Mouse (Mus musculus) lung, embryonic 15.5 days (tissue): ENCODE measurements around the gene Dcp1a. TPM values are rescaled to one million over a fixed set of nuclear protein-coding genes. Genes with fewer than 3 reads are reported as not detected.

Experiments used
- ATAC-seq: fragments of 200-750 bp; cut with Nextera tagmentation; 2 replicates; pipeline ENCODE4 v1.8.0; 2017; ENCODE audit warnings: moderate number of reproducible peaks, borderline replicate concordance; ENCODE audit not compliant: low FRiP score, low TSS enrichment; ENCODE audit errors: extremely low read depth
- H3K27ac ChIP-seq: fragments of 300-500 bp; sonication (generic); 2 replicates; pipeline ENCODE4 v1.5.1; 2015; ENCODE audit warnings: moderate library complexity, mild to moderate bottlenecking, inconsistent platforms
- H3K27me3 ChIP-seq: fragments of 300-500 bp; sonication (generic); 2 replicates; pipeline ENCODE4 v1.6.1; 2015; ENCODE audit warnings: inconsistent platforms
- H3K36me3 ChIP-seq: fragments of 300-500 bp; sonication (generic); 2 replicates; pipeline ENCODE4 v1.6.1; 2015; ENCODE audit warnings: inconsistent platforms
- H3K4me1 ChIP-seq: fragments of 300-500 bp; sonication (generic); 2 replicates; pipeline ENCODE4 v1.6.1; 2015; ENCODE audit warnings: inconsistent platforms
- H3K4me2 ChIP-seq: fragments of 300-500 bp; sonication (generic); 2 replicates; pipeline ENCODE4 v1.6.1; 2015; ENCODE audit warnings: inconsistent platforms, mild to moderate bottlenecking, moderate library complexity
- H3K4me3 ChIP-seq: fragments of 300-500 bp; sonication (generic); 2 replicates; pipeline ENCODE4 v1.5.1; 2015; ENCODE audit warnings: mild to moderate bottlenecking, inconsistent platforms
- H3K9ac ChIP-seq: fragments of 300-500 bp; sonication (generic); 2 replicates; pipeline ENCODE4 v1.6.1; 2015; ENCODE audit warnings: inconsistent platforms
- H3K9me3 ChIP-seq: fragments of 300-500 bp; sonication (generic); 2 replicates; pipeline ENCODE4 v1.6.1; 2016; ENCODE audit warnings: inconsistent platforms
- WGBS: fragments of 180-500 bp; shearing (Covaris S2); methylation state at CpG from one replicate; pipeline ENCODE4 v1.1.7; 2015; 5-methylcytosine and 5-hydroxymethylcytosine counted together
- microRNA-seq: library from miRNA; unstranded; fragments of <30 nt; microRNA quantifications from one replicate; pipeline ENCODE4, GENCODE M21; 2016
- polyA plus RNA-seq: library from polyadenylated mRNA; unstranded; fragments of >200 nt; fragmentation: Nextera tagmentation; extraction: Ambion mirVana; gene quantifications from 2 replicates; pipeline ENCODE4 v1.2.1, GENCODE M21; 2015

Gene Dcp1a
- polyA plus RNA-seq, 1 experiment from 2014 or later: 26.7 TPM

- H3K9ac ChIP-seq: no peak overlapping the region
- WGBS: 90% methylated on average over 2 of the region's 2 CpGs
- H3K9me3 ChIP-seq: no peaks in the 10 kb centered on the region
- H3K4me1 ChIP-seq: no peaks in the 10 kb centered on the region
- no peak overlapping the region for H3K4me3 ChIP-seq
- peaks cover 85% of the 10 kb centered on the region for H3K36me3 ChIP-seq
- H3K4me2 ChIP-seq: no peak overlapping the region
- no peak for ATAC-seq
- no peak overlapping the region for H3K27ac ChIP-seq
- H3K27me3 ChIP-seq: no peaks in the 10 kb centered on the region
Measured at GRCm38 (mm10) chr14:30564451-30564850, 85.1 kb downstream of the Dcp1a start.

GRCm38 (mm10) chr14:30566317-30566716, 87.0 kb downstream of the Dcp1a start:
- H3K4me2 ChIP-seq: no peak overlapping the region
- H3K9me3 ChIP-seq: no peaks in the 10 kb centered on the region
- H3K9ac ChIP-seq: no peak overlapping the region
- peaks cover 85% of the 10 kb centered on the region for H3K36me3 ChIP-seq
- no peak overlapping the region for H3K27ac ChIP-seq
- no peak overlapping the region for H3K4me3 ChIP-seq
- WGBS: 82% methylated on average over 6 of the region's 6 CpGs
- no peaks in the 10 kb centered on the region for H3K4me1 ChIP-seq
- ATAC-seq: no peak
- no peaks in the 10 kb centered on the region for H3K27me3 ChIP-seq

GRCm38 (mm10) chr14:30568016-30568415, 88.7 kb downstream of the Dcp1a start:
- H3K27ac ChIP-seq: no peak overlapping the region
- peaks cover 96% of the 10 kb centered on the region for H3K36me3 ChIP-seq
- H3K9ac ChIP-seq: no peak overlapping the region
- 79% methylated on average over 9 of the region's 9 CpGs for WGBS
- no peak overlapping the region for H3K4me3 ChIP-seq
- ATAC-seq: no peak
- H3K9me3 ChIP-seq: no peaks in the 10 kb centered on the region
- no peaks in the 10 kb centered on the region for H3K4me1 ChIP-seq
- H3K4me2 ChIP-seq: no peak overlapping the region
- H3K27me3 ChIP-seq: no peaks in the 10 kb centered on the region

- Histone ChIP-seq H3K27ac (0 out of 2 replicates have a peak overlapping the region, but pooled peaks have one; percentile 8), H3K36me3 (peaks cover 94% of the 10 kb centered on the region), H3K9ac (no peak overlapping the region), H3K4me3 (no peak overlapping the region), H3K4me2 (no peak overlapping the region), H3K4me1 (no peaks in the 10 kb centered on the region; the same call in 1 of the 2 replicates), H3K27me3 (no peaks in the 10 kb centered on the region), H3K9me3 (no peaks in the 10 kb centered on the region)
- no peak for ATAC-seq
- WGBS: 65% methylated on average over 9 of the region's 9 CpGs
Measured at GRCm38 (mm10) chr14:30570303-30570702, 91.0 kb downstream of the Dcp1a start.

- H3K4me3 ChIP-seq: no peak overlapping the region
- 84% methylated on average over 10 of the region's 10 CpGs for WGBS
- peaks cover 11% of the 10 kb centered on the region for H3K4me1 ChIP-seq
- H3K9ac ChIP-seq: no peak overlapping the region
- no peak overlapping the region for H3K4me2 ChIP-seq
- H3K27me3 ChIP-seq: no peaks in the 10 kb centered on the region
- ATAC-seq: no peak
- no peak overlapping the region for H3K27ac ChIP-seq
- peaks cover 82% of the 10 kb centered on the region for H3K36me3 ChIP-seq
- H3K9me3 ChIP-seq: no peaks in the 10 kb centered on the region
Measured at GRCm38 (mm10) chr14:30572253-30572652, 92.9 kb downstream of the Dcp1a start.

GRCm38 (mm10) chr14:30573235-30573634, 93.9 kb downstream of the Dcp1a start:
- 45% methylated on average over 8 of the region's 8 CpGs for WGBS
- Histone ChIP-seq H3K4me3 (no peak overlapping the region), H3K27ac (no peak overlapping the region), H3K4me1 (peaks cover 16% of the 10 kb centered on the region), H3K9me3 (no peaks in the 10 kb centered on the region), H3K27me3 (no peaks in the 10 kb centered on the region), H3K4me2 (no peak overlapping the region), H3K9ac (no peak overlapping the region), H3K36me3 (peaks cover 72% of the 10 kb centered on the region)
- no peak for ATAC-seq

GRCm38 (mm10) chr14:30573983-30574584, 94.7 kb downstream of the Dcp1a start:
- Histone ChIP-seq H3K9ac (no peak overlapping the region), H3K4me1 (peaks cover 16% of the 10 kb centered on the region), H3K27ac (no peak overlapping the region), H3K36me3 (peaks cover 63% of the 10 kb centered on the region), H3K9me3 (no peaks in the 10 kb centered on the region), H3K27me3 (no peaks in the 10 kb centered on the region), H3K4me2 (no peak overlapping the region), H3K4me3 (no peak overlapping the region)
- peak; percentile 47; the same call in 1 of the 2 replicates for ATAC-seq
- WGBS: 60% methylated on average over 6 of the region's 6 CpGs

GRCm38 (mm10) chr14:30575791-30576190, 96.5 kb downstream of the Dcp1a start:
- Histone ChIP-seq H3K4me3 (no peak overlapping the region), H3K9me3 (no peaks in the 10 kb centered on the region), H3K4me1 (peaks cover 19% of the 10 kb centered on the region), H3K36me3 (peaks cover 47% of the 10 kb centered on the region), H3K4me2 (no peak overlapping the region), H3K27ac (no peak overlapping the region), H3K27me3 (no peaks in the 10 kb centered on the region), H3K9ac (0 out of 2 replicates have a peak overlapping the region, but pooled peaks have one; percentile 7)
- WGBS: 64% methylated on average over 7 of the region's 7 CpGs
- no peak for ATAC-seq

GRCm38 (mm10) chr14:30576260-30576659, 96.9 kb downstream of the Dcp1a start:
- 28% methylated on average over 5 of the region's 5 CpGs for WGBS
- Histone ChIP-seq H3K27ac (no peak overlapping the region), H3K27me3 (no peaks in the 10 kb centered on the region), H3K4me3 (no peak overlapping the region), H3K36me3 (peaks cover 43% of the 10 kb centered on the region), H3K9ac (no peak overlapping the region), H3K4me2 (no peak overlapping the region), H3K9me3 (no peaks in the 10 kb centered on the region), H3K4me1 (peaks cover 19% of the 10 kb centered on the region)
- no peak; the same call in 1 of the 2 replicates for ATAC-seq

Small RNA genes lying within 50 kb of the gene (microRNA-seq; reads per million reads assigned to microRNA genes)
- gene Mir3076: 3.9 reads per million, percentile 17 among the genes with 10 or more reads in this experiment

Other genes starting within 250 kb of the Dcp1a start
- 7.1 and 8.9 TPM in 2 replicates for gene Cacna1d, start 11.9 kb downstream of the Dcp1a start, polyA plus RNA-seq
- gene Tkt, start 68.8 kb downstream of the Dcp1a start, polyA plus RNA-seq: 281 and 289 TPM in 2 replicates
- gene Prkcd, start 146.7 kb downstream of the Dcp1a start, polyA plus RNA-seq: 57.9 and 61.7 TPM in 2 replicates
- gene Rft1, start 174.8 kb downstream of the Dcp1a start, polyA plus RNA-seq: 17.4 and 17.8 TPM in 2 replicates
- gene Sfmbt1, start 235.3 kb downstream of the Dcp1a start, polyA plus RNA-seq: 11.7 and 12.7 TPM in 2 replicates